ENCODE assay signal across 8 mouse cellular contexts in genomic region chr11:84642300-84643106, GRCm38 (mm10).
DNase-seq lines count a peak whose midpoint lies in the region; TF ChIP-seq lines count a peak whose summit lies in the region.

No protein-coding gene starts in this region.

- H3K27ac ChIP-seq in testis, adult 2 months (ENCODE audit: control insufficient read depth, insufficient read depth, low read depth, low read length) = no peak overlapping the region
- peak overlapping the region; percentile 89 for H3K27ac ChIP-seq in limb, embryonic 10.5 days
- no peak overlapping the region for H3K27ac ChIP-seq in olfactory bulb, adult 2 months (ENCODE audit: insufficient read depth, low read depth, low read length)

- DNase-seq in testis, postnatal 10 days (ENCODE audit: low spot score) = no peak
- DNase-seq in embryo, embryonic 9.5 days (ENCODE audit: extremely low spot score) = peak; percentile 64
- DNase-seq in heart, postnatal 4 days = peak; percentile 26
- DNase-seq in limb, embryonic 10.5 days (ENCODE audit: low spot score) = peak; percentile 77
- no peak for DNase-seq in thymus, postnatal 10 days (ENCODE audit: low spot score in 2 of 2)
- no peak for DNase-seq in spleen, adult 18-20 months

- 2% methylated on average over 66 of the region's 67 CpGs for WGBS in limb, embryonic 10.5 days
- WGBS in olfactory bulb, adult 2 months = 3% methylated on average over 63 of the region's 67 CpGs

- no peaks in the 10 kb centered on the region for H3K9me3 ChIP-seq in limb, embryonic 10.5 days (replicated peaks)

- peaks cover 12% of the 10 kb centered on the region for H3K4me1 ChIP-seq in testis, adult 2 months (ENCODE audit: control insufficient read depth, insufficient read depth, low read length)
- H3K4me1 ChIP-seq in limb, embryonic 10.5 days = peaks cover 41% of the 10 kb centered on the region
- H3K4me1 ChIP-seq in olfactory bulb, adult 2 months (ENCODE audit: control insufficient read depth, insufficient read depth, low read length) = peaks cover 8% of the 10 kb centered on the region; the same call in 1 of the 2 replicates

- peak; percentile 35; the same call in 1 of the 2 replicates for TF ChIP-seq POLR2A in testis, adult 2 months (IDR thresholded peaks at IDR 0.05; ENCODE audit: control insufficient read depth, low read depth, low read length)
- no peak for TF ChIP-seq POLR2A in olfactory bulb, adult 2 months (IDR thresholded peaks at IDR 0.05; ENCODE audit: insufficient read depth, low read depth, low read length)

- no peak for TF ChIP-seq CTCF in testis, adult 2 months (IDR thresholded peaks at IDR 0.05; ENCODE audit: control insufficient read depth, insufficient read depth, insufficient replicate concordance, low read depth, low read length)
- TF ChIP-seq CTCF in olfactory bulb, adult 2 months (IDR thresholded peaks at IDR 0.05; ENCODE audit: insufficient read depth, low read depth, low read length) = no peak

- H3K4me3 ChIP-seq in testis, adult 2 months (ENCODE audit: control insufficient read depth, low read depth, low read length) = peak overlapping the region; percentile 86
- peak overlapping the region; percentile 62 for H3K4me3 ChIP-seq in limb, embryonic 10.5 days
- peak overlapping the region; percentile 49 for H3K4me3 ChIP-seq in olfactory bulb, adult 2 months (ENCODE audit: insufficient read depth, low read depth, low read length)

- no peaks in the 10 kb centered on the region; the same call in 1 of the 2 replicates for H3K27me3 ChIP-seq in testis, adult 2 months (ENCODE audit: control insufficient read depth, insufficient read depth, low read length)
- H3K27me3 ChIP-seq in limb, embryonic 10.5 days (ENCODE audit: low read depth, poor library complexity, severe bottlenecking) = peaks cover 86% of the 10 kb centered on the region

- no peaks in the 10 kb centered on the region for H3K36me3 ChIP-seq in testis, adult 2 months (ENCODE audit: control insufficient read depth, insufficient read depth, low read length)
- H3K36me3 ChIP-seq in limb, embryonic 10.5 days = no peaks in the 10 kb centered on the region

Comparison
In these comparisons a context has a peak if more than half of its experiments do, and no peak if none do; other contexts are left out.
1. DNase-seq: peak in embryo, embryonic 9.5 days (single experiment), heart, postnatal 4 days (single experiment) and limb, embryonic 10.5 days (single experiment); none in testis, postnatal 10 days (single experiment), thymus, postnatal 10 days (0 of 2) and spleen, adult 18-20 months (0 of 2).
2. Peak in every context shown above with its lines, with median percentiles within 50 percentile points of each other: H3K4me3 ChIP-seq.